Mouse (Mus musculus): ENCODE results near the gene Golt1b. TPM values are rescaled to one million over a fixed set of nuclear protein-coding genes. Genes with fewer than 3 reads are reported as not detected.
"Not testable (repeated sequence)": the region's sequence is repeated elsewhere in the genome, so short reads cannot be mapped to it uniquely, and the experiment has no call there.

The Golt1b gene
- polyA plus RNA-seq (2015; fragmentation: Nextera tagmentation; extraction: Ambion mirVana) = 69.5 and 74.9 TPM in 2 replicates

GRCm38 (mm10) chr6:142387011-142387754, at the start of gene Golt1b, which contains the start of gene Recql:
TSS of gene Golt1b (plus strand) at chr6:142387221.
TSS of gene Recql (minus strand) at chr6:142387087.
- WGBS = under 1% methylated on average over 86 of the region's 87 CpGs
- Histone ChIP-seq H3K27me3 (replicated peaks) (no peaks in the 10 kb centered on the region), H3K4me3 (replicated peaks) (peak within 1 kb of the TSS; percentile 100), H3K4me1 (peaks cover 27% of the 10 kb centered on the region), H3K36me3 (no peaks in the 10 kb centered on the region), H3K4me2 (peak within 1 kb of the TSS; percentile 88), H3K9ac (replicated peaks) (peak within 1 kb of the TSS; percentile 86), H3K9me3 (replicated peaks) (no peaks in the 10 kb centered on the region), H3K27ac (replicated peaks) (peak within 1 kb of the TSS; percentile 71)
- peak; percentile 100 for ATAC-seq (ENCODE audit: low FRiP score)

- 74% methylated on average over 2 of the region's 2 CpGs for WGBS
- no peak for ATAC-seq (ENCODE audit: low FRiP score)
- no peak overlapping the region for H3K27ac ChIP-seq (replicated peaks)
- no peaks in the 10 kb centered on the region for H3K9me3 ChIP-seq (replicated peaks)
- H3K27me3 ChIP-seq (replicated peaks) = no peaks in the 10 kb centered on the region
- H3K36me3 ChIP-seq = no peaks in the 10 kb centered on the region
- H3K4me2 ChIP-seq = no peak overlapping the region
- no peak overlapping the region for H3K4me3 ChIP-seq (replicated peaks)
- H3K4me1 ChIP-seq = no peaks in the 10 kb centered on the region
- H3K9ac ChIP-seq (replicated peaks) = no peak overlapping the region
Observed at GRCm38 (mm10) chr6:142338961-142339360, 48.1 kb upstream of the Golt1b start.

GRCm38 (mm10) chr6:142339576-142339975, 47.4 kb upstream of the Golt1b start:
- WGBS = 55% methylated on average over 2 of the region's 2 CpGs

GRCm38 (mm10) chr6:142343561-142343960, 43.5 kb upstream of the Golt1b start:
- H3K4me1 ChIP-seq = peaks cover 15% of the 10 kb centered on the region
- H3K36me3 ChIP-seq = 0 out of 2 replicates have a peak, but pooled peaks cover under 1% of the 10 kb centered on the region
- H3K9ac ChIP-seq (replicated peaks) = no peak overlapping the region
- no peak overlapping the region for H3K4me3 ChIP-seq (replicated peaks)
- 81% methylated on average over 2 of the region's 2 CpGs for WGBS
- H3K4me2 ChIP-seq = no peak overlapping the region
- no peaks in the 10 kb centered on the region for H3K27me3 ChIP-seq (replicated peaks)
- ATAC-seq (ENCODE audit: low FRiP score) = no peak
- no peak overlapping the region for H3K27ac ChIP-seq (replicated peaks)
- H3K9me3 ChIP-seq (replicated peaks) = no peaks in the 10 kb centered on the region

More at GRCm38 (mm10) chr6:142339576-142339975, 47.4 kb upstream of the Golt1b start:
- Histone ChIP-seq H3K36me3 (no peaks in the 10 kb centered on the region), H3K9ac (replicated peaks) (no peak overlapping the region), H3K9me3 (replicated peaks) (no peaks in the 10 kb centered on the region), H3K27me3 (replicated peaks) (no peaks in the 10 kb centered on the region), H3K4me1 (no peaks in the 10 kb centered on the region), H3K4me2 (no peak overlapping the region), H3K27ac (replicated peaks) (no peak overlapping the region), H3K4me3 (replicated peaks) (no peak overlapping the region)
- ATAC-seq (ENCODE audit: low FRiP score) = no peak

GRCm38 (mm10) chr6:142345440-142346038, 41.5 kb upstream of the Golt1b start, which contains the start of gene Pyroxd1:
TSS of gene Pyroxd1 (plus strand) at chr6:142345654.
- Histone ChIP-seq H3K4me1 (peaks cover 15% of the 10 kb centered on the region), H3K36me3 (peaks cover 13% of the 10 kb centered on the region), H3K4me2 (peak within 1 kb of the TSS; percentile 62), H3K27ac (replicated peaks) (peak within 1 kb of the TSS; percentile 88), H3K9ac (replicated peaks) (peak within 1 kb of the TSS; percentile 67), H3K27me3 (replicated peaks) (no peaks in the 10 kb centered on the region), H3K4me3 (replicated peaks) (peak within 1 kb of the TSS; percentile 92), H3K9me3 (replicated peaks) (no peaks in the 10 kb centered on the region)
- WGBS = under 1% methylated on average over 48 of the region's 48 CpGs
- peak; percentile 97 for ATAC-seq (ENCODE audit: low FRiP score)

- no peaks in the 10 kb centered on the region for H3K27me3 ChIP-seq (replicated peaks)
- peaks cover 15% of the 10 kb centered on the region for H3K4me1 ChIP-seq
- peak overlapping the region; percentile 67; the same call in 1 of the 2 replicates for H3K9ac ChIP-seq (replicated peaks)
- no peaks in the 10 kb centered on the region for H3K9me3 ChIP-seq (replicated peaks)
- WGBS = 64% methylated on average over 12 of the region's 12 CpGs
- H3K36me3 ChIP-seq = peaks cover 22% of the 10 kb centered on the region
- no peak overlapping the region for H3K27ac ChIP-seq (replicated peaks)
- H3K4me2 ChIP-seq = peak overlapping the region; percentile 62
- ATAC-seq (ENCODE audit: low FRiP score) = no peak
- peak overlapping the region; percentile 92 for H3K4me3 ChIP-seq (replicated peaks)
Observed at GRCm38 (mm10) chr6:142346181-142347110, 40.6 kb upstream of the Golt1b start.

GRCm38 (mm10) chr6:142347431-142348385, 39.3 kb upstream of the Golt1b start:
- Histone ChIP-seq H3K9ac (replicated peaks) (no peak overlapping the region), H3K4me2 (no peak overlapping the region), H3K27me3 (replicated peaks) (no peaks in the 10 kb centered on the region), H3K9me3 (replicated peaks) (no peaks in the 10 kb centered on the region), H3K36me3 (peaks cover 34% of the 10 kb centered on the region), H3K4me3 (replicated peaks) (no peak overlapping the region), H3K4me1 (peaks cover 15% of the 10 kb centered on the region), H3K27ac (replicated peaks) (no peak overlapping the region)
- ATAC-seq (ENCODE audit: low FRiP score) = no peak
- WGBS = 84% methylated on average over 11 of the region's 11 CpGs

GRCm38 (mm10) chr6:142352099-142352498, 34.9 kb upstream of the Golt1b start:
- 93% methylated on average over 3 of the region's 3 CpGs for WGBS
- ATAC-seq (ENCODE audit: low FRiP score) = not testable (repeated sequence)
- peaks cover 64% of the 10 kb centered on the region for H3K36me3 ChIP-seq

GRCm38 (mm10) chr6:142357106-142357505, 29.9 kb upstream of the Golt1b start:
- 85% methylated on average over 7 of the region's 7 CpGs for WGBS
- Histone ChIP-seq H3K9ac (replicated peaks) (no peak overlapping the region), H3K27ac (replicated peaks) (no peak overlapping the region), H3K9me3 (replicated peaks) (no peaks in the 10 kb centered on the region), H3K4me3 (replicated peaks) (no peak overlapping the region), H3K27me3 (replicated peaks) (no peaks in the 10 kb centered on the region), H3K4me2 (no peak overlapping the region), H3K36me3 (peaks cover 81% of the 10 kb centered on the region), H3K4me1 (no peaks in the 10 kb centered on the region)
- ATAC-seq (ENCODE audit: low FRiP score) = no peak

More at GRCm38 (mm10) chr6:142352099-142352498, 34.9 kb upstream of the Golt1b start:
- H3K27me3 ChIP-seq (replicated peaks); H3K4me3 ChIP-seq (replicated peaks); H3K9ac ChIP-seq (replicated peaks); H3K4me2 ChIP-seq; H3K9me3 ChIP-seq (replicated peaks); H3K27ac ChIP-seq (replicated peaks); H3K4me1 ChIP-seq: not testable (repeated sequence)

- peaks cover 83% of the 10 kb centered on the region for H3K36me3 ChIP-seq
- WGBS = 92% methylated on average over 6 of the region's 6 CpGs
- H3K4me2 ChIP-seq = no peak overlapping the region
- no peaks in the 10 kb centered on the region for H3K4me1 ChIP-seq
- H3K4me3 ChIP-seq (replicated peaks) = no peak overlapping the region
- H3K9ac ChIP-seq (replicated peaks) = no peak overlapping the region
- ATAC-seq (ENCODE audit: low FRiP score) = no peak
- H3K27me3 ChIP-seq (replicated peaks) = no peaks in the 10 kb centered on the region
- H3K9me3 ChIP-seq (replicated peaks) = no peaks in the 10 kb centered on the region
- no peak overlapping the region for H3K27ac ChIP-seq (replicated peaks)
Observed at GRCm38 (mm10) chr6:142362036-142362435, 25.0 kb upstream of the Golt1b start.

Measured in neural tube, embryonic 15.5 days (tissue).